Mouse (Mus musculus) lung, embryonic 14.5 days (tissue): ENCODE results near the gene Elp5. TPM values are rescaled to one million over a fixed set of nuclear protein-coding genes. Genes with fewer than 3 reads are reported as not detected.
"Not testable (repeated sequence)": the region's sequence is repeated elsewhere in the genome, so short reads cannot be mapped to it uniquely, and the experiment has no call there.

Experiments used
- ATAC-seq: fragments of 200-750 bp; cut with Nextera tagmentation; 2 replicates; pipeline ENCODE4 v1.8.0; 2017; ENCODE audit warnings: mild to moderate bottlenecking, moderate TSS enrichment, moderate library complexity; ENCODE audit not compliant: insufficient read depth
- DNase-seq: peaks from one replicate; pipeline ENCODE4 v3.0.0-alpha.2; 2015
- H3K27ac ChIP-seq: fragments of 300-500 bp; sonication (generic); 2 replicates; pipeline ENCODE4 v1.5.1; 2014; ENCODE audit warnings: low read depth, mild to moderate bottlenecking, moderate library complexity
- H3K27me3 ChIP-seq: fragments of 300-500 bp; sonication (generic); 2 replicates; pipeline ENCODE4 v1.6.1; 2014; ENCODE audit warnings: low read length, control low read depth; ENCODE audit not compliant: insufficient read depth
- H3K36me3 ChIP-seq: fragments of 300-500 bp; sonication (generic); 2 replicates; pipeline ENCODE4 v1.6.1; 2014; ENCODE audit warnings: control low read depth; ENCODE audit not compliant: insufficient read depth
- H3K4me1 ChIP-seq: fragments of 300-500 bp; sonication (generic); 2 replicates; pipeline ENCODE4 v1.6.1; 2014; ENCODE audit warnings: antibody characterized with exemption, control low read depth; ENCODE audit not compliant: insufficient read depth
- H3K4me2 ChIP-seq: fragments of 300-500 bp; sonication (generic); 2 replicates; pipeline ENCODE4 v1.6.1; 2014; ENCODE audit warnings: mild to moderate bottlenecking
- H3K4me3 ChIP-seq: fragments of 300-500 bp; sonication (generic); 2 replicates; pipeline ENCODE4 v1.5.1; 2014; ENCODE audit warnings: low read depth, low read length
- H3K9ac ChIP-seq: fragments of 300-500 bp; sonication (generic); 2 replicates; pipeline ENCODE4 v1.6.1; 2014
- H3K9me3 ChIP-seq: fragments of 300-500 bp; sonication (generic); 2 replicates; pipeline ENCODE4 v1.6.1; 2016; ENCODE audit warnings: low read depth, low read length, control low read depth
- CTCF ChIP-seq: IDR thresholded peaks from 2 replicates; pipeline ENCODE4 v1.5.1; 2016; ENCODE audit warnings: antibody characterized with exemption, low read depth
- WGBS: fragments of 180-500 bp; shearing (Covaris S2); extraction: QIAGEN DNeasy Blood & Tissue Kit; methylation state at CpG from one replicate; pipeline ENCODE4 v1.1.7; 2014; 5-methylcytosine and 5-hydroxymethylcytosine counted together
- polyA plus RNA-seq: library from polyadenylated mRNA; unstranded; fragments of >200 nt; fragmentation: Nextera tagmentation; extraction: Ambion mirVana; gene quantifications from 2 replicates; pipeline ENCODE4 v1.2.1, GENCODE M21; 2014

The Elp5 gene
- polyA plus RNA-seq, 1 experiment from 2014 or later = 113 TPM

DNA sequence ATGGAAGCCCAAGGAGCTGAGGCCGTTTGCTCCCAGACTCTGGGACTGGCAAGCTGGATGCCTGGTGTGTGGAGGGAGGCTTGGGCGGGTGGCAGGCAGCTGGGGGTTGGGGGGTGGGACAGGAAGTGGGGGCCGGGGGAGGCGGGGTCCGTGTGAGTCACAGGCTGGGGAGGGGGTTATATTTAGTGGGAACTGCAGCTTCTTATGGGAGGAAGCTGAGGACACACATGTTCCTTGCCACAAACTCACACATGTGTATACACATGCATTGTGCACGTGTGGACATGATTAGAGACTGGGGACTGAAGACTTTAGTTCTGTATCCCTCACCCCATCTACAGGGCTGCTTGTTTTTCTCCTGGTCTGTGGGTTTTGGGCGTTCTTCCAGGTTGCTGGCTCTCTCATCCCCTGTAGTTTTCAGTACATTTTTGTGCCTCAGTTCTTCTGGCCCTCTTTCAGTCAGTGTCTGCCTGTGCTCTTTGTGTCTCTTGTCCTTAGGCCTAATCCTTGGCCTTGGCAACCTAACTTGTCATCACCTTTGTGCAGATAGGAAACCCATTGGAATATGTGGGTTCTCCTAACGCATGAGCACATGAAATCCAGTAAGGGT lies 37.8 kb upstream of the Elp5 start:
- H3K9ac ChIP-seq = peak overlapping the region; percentile 29; the same call in 1 of the 2 replicates
- 13% methylated on average over 8 of the region's 8 CpGs for WGBS
- no peak for ATAC-seq
- H3K4me2 ChIP-seq = peak overlapping the region; percentile 93
- H3K9me3 ChIP-seq = no peaks in the 10 kb centered on the region
- no peaks in the 10 kb centered on the region for H3K36me3 ChIP-seq
- H3K27me3 ChIP-seq = no peaks in the 10 kb centered on the region
- peak overlapping the region; percentile 66 for H3K4me3 ChIP-seq
- peaks cover 23% of the 10 kb centered on the region for H3K4me1 ChIP-seq
- TF ChIP-seq CTCF = no peak
- peak overlapping the region; percentile 68 for H3K27ac ChIP-seq
- peak; percentile 28 for DNase-seq

DNA sequence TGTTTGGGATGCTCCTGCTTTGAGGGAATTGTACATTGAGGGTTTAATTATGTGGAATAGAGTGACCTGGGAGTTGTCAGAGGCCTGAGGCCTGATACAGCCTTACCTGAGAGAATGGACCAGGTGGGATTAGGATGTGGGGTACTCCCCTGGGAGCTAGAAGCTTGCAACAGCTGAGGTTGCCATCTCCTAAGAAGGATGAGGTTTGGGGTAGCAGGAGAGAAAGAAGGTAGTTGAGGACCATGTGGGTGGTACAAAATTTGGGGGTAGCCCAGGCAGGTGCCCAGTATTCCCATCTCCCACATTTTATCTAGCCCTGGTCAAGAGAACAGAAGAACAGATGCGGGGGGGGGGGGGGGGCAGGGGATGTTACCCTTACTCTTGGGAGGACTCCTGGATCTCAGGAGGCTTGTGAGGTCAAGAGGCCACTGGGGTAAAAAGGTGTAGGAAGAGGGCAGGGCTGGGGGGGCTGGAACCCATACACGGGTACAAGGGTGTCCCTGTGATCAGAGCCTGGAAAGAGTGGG lies 37.2 kb upstream of the Elp5 start:
- peak overlapping the region; percentile 93 for H3K4me2 ChIP-seq
- ATAC-seq (no peak), DNase-seq (no peak)
- peak overlapping the region; percentile 68 for H3K27ac ChIP-seq
- H3K27me3 ChIP-seq = no peaks in the 10 kb centered on the region
- peaks cover 23% of the 10 kb centered on the region for H3K4me1 ChIP-seq
- peak overlapping the region; percentile 80; the same call in 1 of the 2 replicates for H3K9ac ChIP-seq
- no peak for TF ChIP-seq CTCF
- H3K36me3 ChIP-seq = no peaks in the 10 kb centered on the region
- peak overlapping the region; percentile 66 for H3K4me3 ChIP-seq
- no peaks in the 10 kb centered on the region for H3K9me3 ChIP-seq
- WGBS = 0% methylated on average over 1 of the region's 2 CpGs

DNA sequence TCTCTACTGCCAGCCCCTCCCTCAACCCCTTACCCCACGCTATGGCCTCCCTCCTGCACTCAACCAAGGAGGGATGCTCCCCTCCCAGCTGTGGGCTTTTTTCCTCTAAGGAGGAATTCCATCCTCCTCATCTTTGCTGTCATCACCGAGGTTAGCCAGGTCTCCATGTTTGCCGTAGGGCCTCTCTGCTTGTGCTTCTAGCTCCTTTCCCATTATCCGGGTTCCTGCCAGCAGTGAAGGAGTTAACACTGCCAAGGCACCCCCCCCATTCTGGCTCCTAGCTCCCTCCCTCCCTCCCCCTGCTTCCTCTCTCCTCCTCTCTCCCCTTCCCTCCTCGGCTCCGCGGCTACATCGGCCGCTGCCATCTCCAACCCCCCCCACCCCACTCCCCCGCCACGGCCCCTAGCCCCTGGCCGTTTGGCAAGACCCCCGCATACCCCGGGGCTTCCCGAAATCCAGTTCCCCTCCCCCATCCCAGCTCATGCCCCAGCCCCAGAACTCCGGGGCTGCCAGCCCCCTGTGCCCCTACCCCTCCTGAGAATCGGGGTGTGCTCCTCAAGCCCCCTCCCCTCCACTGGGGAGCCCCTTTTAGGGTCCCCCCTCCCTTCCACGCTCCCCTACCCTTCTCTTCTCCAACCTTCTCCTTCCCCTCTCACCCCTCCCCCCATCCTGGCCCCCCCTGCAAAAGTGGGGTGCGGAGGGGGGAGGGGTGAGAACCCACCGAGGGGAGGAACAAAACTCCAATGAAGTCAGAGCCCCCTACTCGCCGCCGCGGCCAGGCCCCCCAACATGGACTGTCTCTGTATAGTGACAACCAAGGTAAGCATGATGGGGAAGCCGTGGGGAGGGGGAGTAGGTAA lies 36.0 kb upstream of the Elp5 start:
- WGBS = 1% methylated on average over 24 of the region's 25 CpGs
- peak overlapping the region; percentile 66 for H3K4me3 ChIP-seq
- H3K36me3 ChIP-seq = peaks cover 8% of the 10 kb centered on the region; the same call in 1 of the 2 replicates
- DNase-seq (peak; percentile 86), ATAC-seq (no peak)
- no peaks in the 10 kb centered on the region for H3K27me3 ChIP-seq
- TF ChIP-seq CTCF = no peak
- peak overlapping the region; percentile 80 for H3K9ac ChIP-seq
- no peaks in the 10 kb centered on the region for H3K9me3 ChIP-seq
- peaks cover 16% of the 10 kb centered on the region for H3K4me1 ChIP-seq
- peak overlapping the region; percentile 93 for H3K4me2 ChIP-seq
- peak overlapping the region; percentile 88 for H3K27ac ChIP-seq

DNA sequence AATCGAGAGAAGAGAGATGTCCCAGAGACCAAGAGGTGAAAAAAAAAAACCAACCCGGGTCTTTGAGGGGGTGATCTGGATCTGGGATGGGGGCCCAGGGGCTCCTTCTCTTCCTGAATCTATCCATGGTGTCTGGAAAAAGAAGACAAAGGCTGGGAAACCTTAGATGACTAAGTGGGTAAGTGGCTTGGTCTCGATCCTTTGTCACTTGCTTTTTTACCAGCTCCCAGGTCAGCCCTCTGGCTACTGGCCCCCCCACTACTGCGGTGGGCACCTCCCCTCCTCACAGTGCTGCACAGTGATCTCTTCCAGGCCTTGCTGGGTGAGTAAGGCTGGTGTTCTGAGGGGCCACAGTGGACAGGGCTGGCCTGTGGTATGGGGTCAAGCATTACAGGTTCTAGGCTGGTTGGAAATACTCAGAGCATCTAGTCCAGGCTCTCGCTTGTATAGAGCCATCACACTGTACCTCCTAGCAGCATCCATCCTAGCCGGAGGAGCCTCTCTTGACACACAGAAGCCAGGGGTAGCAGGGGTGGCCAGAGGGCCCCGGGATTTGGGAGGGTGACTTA lies 35.0 kb upstream of the Elp5 start:
- peak overlapping the region; percentile 38; the same call in 1 of the 2 replicates for H3K27ac ChIP-seq
- peaks cover 19% of the 10 kb centered on the region for H3K36me3 ChIP-seq
- H3K27me3 ChIP-seq = no peaks in the 10 kb centered on the region
- DNase-seq (no peak), ATAC-seq (no peak)
- no peaks in the 10 kb centered on the region for H3K9me3 ChIP-seq
- H3K4me2 ChIP-seq = peak overlapping the region; percentile 93
- 38% methylated on average over 7 of the region's 7 CpGs for WGBS
- peaks cover 14% of the 10 kb centered on the region for H3K4me1 ChIP-seq
- peak overlapping the region; percentile 80; the same call in 1 of the 2 replicates for H3K9ac ChIP-seq
- no peak overlapping the region for H3K4me3 ChIP-seq
- no peak for TF ChIP-seq CTCF

DNA sequence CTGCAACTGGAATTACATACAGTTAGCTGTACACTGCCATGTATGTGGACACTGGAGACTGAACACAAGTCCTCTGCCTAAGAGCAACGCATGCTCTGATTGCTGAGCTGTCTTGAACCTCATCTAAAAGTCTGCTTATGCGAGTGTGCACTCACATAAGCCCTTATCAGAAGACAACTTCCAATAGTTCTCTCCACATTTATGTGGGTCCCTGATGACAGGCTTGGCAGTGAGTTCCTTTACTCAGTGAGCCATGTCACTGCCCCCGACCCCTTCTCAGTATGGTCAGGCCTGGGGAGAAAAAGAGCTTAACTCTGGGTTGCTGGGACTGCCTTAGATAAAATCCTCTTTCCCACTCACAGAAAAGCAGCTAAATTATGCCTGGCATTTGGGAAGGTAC lies 34.4 kb upstream of the Elp5 start, which contains the start of gene Dlg4:
TSS of gene Dlg4 (plus strand) at position 274 of the 400 bp plus-strand sequence.
- DNase-seq (no peak), ATAC-seq (no peak)
- H3K9ac ChIP-seq = peak within 1 kb of the TSS; percentile 80
- 69% methylated on average over 3 of the region's 3 CpGs for WGBS
- H3K4me1 ChIP-seq = peaks cover 14% of the 10 kb centered on the region
- H3K4me3 ChIP-seq = peak within 1 kb of the TSS; percentile 66; the same call in 1 of the 2 replicates
- H3K27me3 ChIP-seq = no peaks in the 10 kb centered on the region
- peak within 1 kb of the TSS; percentile 93 for H3K4me2 ChIP-seq
- peaks cover 25% of the 10 kb centered on the region for H3K36me3 ChIP-seq
- H3K27ac ChIP-seq = peak within 1 kb of the TSS; percentile 38; the same call in 1 of the 2 replicates
- no peaks in the 10 kb centered on the region for H3K9me3 ChIP-seq
- no peak for TF ChIP-seq CTCF

DNA sequence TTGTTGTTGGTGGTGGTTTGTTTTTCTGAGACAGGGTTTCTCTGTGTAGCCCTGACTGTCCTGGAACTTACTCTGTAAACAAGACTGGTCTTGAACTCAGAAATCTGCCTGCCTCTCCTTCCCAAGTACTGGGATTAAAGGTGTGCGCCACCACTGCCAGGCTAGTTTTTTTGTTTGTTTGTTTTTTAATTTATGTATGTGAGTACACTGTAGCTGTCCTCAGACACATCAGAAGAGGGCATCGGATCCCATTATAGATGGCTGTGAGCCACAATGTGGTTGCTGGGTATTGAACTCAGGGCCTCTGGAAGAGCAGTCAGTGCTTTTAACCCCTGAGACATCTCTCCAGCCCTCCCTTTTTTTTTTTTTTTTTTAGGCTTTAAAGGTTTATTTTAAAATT lies 33.9 kb upstream of the Elp5 start:
- H3K4me2 ChIP-seq, H3K4me3 ChIP-seq, H3K27ac ChIP-seq, H3K9ac ChIP-seq, H3K9me3 ChIP-seq, H3K27me3 ChIP-seq, ATAC-seq, DNase-seq: not testable (repeated sequence)
- H3K36me3 ChIP-seq = peaks cover 30% of the 10 kb centered on the region
- peaks cover 14% of the 10 kb centered on the region for H3K4me1 ChIP-seq
- WGBS = 80% methylated on average over 2 of the region's 2 CpGs

DNA sequence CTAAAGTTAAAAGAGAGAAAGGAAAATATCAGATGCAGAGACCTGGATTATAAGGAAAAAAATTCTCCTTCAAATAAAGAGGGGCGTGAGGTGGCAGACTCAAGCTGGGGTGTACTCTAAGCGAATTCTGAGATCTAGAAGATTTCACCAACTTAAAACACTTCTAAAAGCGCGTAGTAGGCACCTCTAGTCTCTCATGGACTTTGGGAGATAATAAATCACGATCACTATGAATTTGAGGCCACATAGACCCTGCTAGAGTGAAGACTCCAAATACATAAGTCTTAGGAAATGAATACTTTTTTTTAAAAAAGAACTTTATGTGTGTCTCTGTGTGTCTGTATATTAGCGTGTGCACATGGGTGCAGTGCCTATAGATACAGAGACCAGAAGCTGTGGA lies 33.4 kb upstream of the Elp5 start:
- 65% methylated on average over 6 of the region's 6 CpGs for WGBS
- Histone ChIP-seq H3K4me1 (peaks cover 14% of the 10 kb centered on the region), H3K36me3 (peaks cover 35% of the 10 kb centered on the region), H3K4me3 (peak overlapping the region; percentile 54), H3K27me3 (no peaks in the 10 kb centered on the region), H3K4me2 (peak overlapping the region; percentile 82), H3K9me3 (no peaks in the 10 kb centered on the region), H3K27ac (no peak overlapping the region), H3K9ac (no peak overlapping the region)
- no peak for ATAC-seq
- TF ChIP-seq CTCF = no peak
- DNase-seq = no peak
